Mouse (Mus musculus): Measurements from ENCODE around the gene Parp3.
A peak's percentile ranks its signal among the peaks of the same experiment; 100 is the strongest.

Parp3 gene

GRCm38 (mm10) chr9:106429221-106430014, 47.3 kb downstream of the Parp3 start, which contains the start of gene Rpl29:
Gene Rpl29 (plus strand): TSS chr9:106429454.
- peak; percentile 98 for DNase-seq (ENCODE audit: low read depth, low spot score)

- peak; percentile 68 for DNase-seq (ENCODE audit: low read depth, low spot score)
Measured at GRCm38 (mm10) chr9:106428719-106429220, 48.0 kb downstream of the Parp3 start.

GRCm38 (mm10) chr9:106421865-106422160, 54.9 kb downstream of the Parp3 start:
- DNase-seq (ENCODE audit: low read depth, low spot score), result peak; percentile 95

GRCm38 (mm10) chr9:106421033-106421864, 55.5 kb downstream of the Parp3 start:
- no peak for DNase-seq (ENCODE audit: low read depth, low spot score)

- DNase-seq (ENCODE audit: low read depth, low spot score), result no peak
Measured at GRCm38 (mm10) chr9:106420608-106421007, 56.1 kb downstream of the Parp3 start.
